Mouse (Mus musculus) adrenal gland, adult (tissue): ENCODE measurements around the gene Magi3.

Experiments used
- DNase-seq, 2 experiments: peaks; one replicate each; pipeline ENCODE4 v3.0.0; 2022 to 2023; ENCODE audit warnings: low spot score in 1 of 2; ENCODE audit not compliant: inconsistent age in 2 of 2

Gene Magi3

GRCm38 (mm10) chr3:104218926-104219325, 1.2 kb downstream of the Magi3 start:
- DNase-seq = peak; percentile 48 to 84

DNA sequence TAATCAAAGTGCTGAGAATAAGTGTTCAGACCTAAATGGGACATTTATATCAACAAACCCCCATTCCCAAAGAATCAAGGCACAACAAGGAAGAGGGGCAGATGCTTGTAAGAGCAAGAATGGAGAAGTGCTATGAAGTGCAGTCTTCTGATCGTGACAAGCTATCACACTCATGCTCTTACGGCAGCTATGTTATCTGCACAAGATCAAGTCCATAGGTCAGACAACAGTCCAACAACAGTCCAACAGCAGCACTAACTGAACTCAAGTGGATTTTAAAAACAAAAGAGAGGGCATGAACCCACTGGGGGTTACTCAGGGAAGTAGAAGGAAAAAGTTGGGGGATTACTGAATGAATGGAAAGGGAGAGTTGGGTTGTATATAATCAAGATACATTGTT, 30.4 kb downstream of the Magi3 start:
- DNase-seq = peak in 1 of 2 experiments; percentile 53

GRCm38 (mm10) chr3:104189234-104189633, 30.9 kb downstream of the Magi3 start:
- DNase-seq = no peak

DNA sequence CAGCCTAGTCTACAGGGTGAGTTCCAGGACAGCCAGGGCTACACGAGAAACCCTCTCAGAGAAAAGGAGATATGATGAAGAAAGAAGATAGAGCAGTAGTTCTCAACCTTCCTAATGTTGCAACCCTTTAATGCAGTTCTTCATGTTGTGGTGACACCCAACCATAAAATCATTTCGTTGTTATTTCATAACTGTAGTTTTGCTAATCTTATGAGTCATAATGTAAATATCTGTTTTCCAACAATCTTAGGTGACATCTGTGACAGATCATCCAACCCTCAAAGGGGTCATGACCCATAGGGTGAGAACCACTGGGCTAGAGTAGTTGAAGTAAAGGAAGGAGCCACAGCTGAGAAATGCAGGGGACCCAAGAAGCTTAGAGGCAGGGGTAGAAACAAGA, 35.9 kb downstream of the Magi3 start:
- no peak for DNase-seq

- no peak for DNase-seq
Observed at GRCm38 (mm10) chr3:104183656-104184055, 36.5 kb downstream of the Magi3 start.

DNA sequence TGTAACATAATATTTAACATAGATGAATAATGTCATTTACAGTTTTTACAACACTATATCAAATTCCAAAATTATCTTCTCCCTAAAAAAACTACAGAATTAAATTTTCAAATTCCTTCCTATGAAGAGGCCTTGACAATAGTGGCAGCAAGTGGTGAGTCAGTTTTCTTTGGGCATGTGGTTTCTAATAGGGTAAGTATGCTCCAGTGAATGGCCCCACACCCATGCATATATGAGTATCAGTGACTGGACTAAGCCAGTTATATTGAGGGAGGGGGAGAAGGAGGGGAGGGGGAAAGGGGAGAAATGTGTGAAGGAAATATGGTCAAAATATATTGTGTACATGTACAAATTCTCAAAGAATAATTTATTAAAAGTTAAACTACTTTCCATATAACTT, 37.5 kb downstream of the Magi3 start:
- no peak for DNase-seq

DNA sequence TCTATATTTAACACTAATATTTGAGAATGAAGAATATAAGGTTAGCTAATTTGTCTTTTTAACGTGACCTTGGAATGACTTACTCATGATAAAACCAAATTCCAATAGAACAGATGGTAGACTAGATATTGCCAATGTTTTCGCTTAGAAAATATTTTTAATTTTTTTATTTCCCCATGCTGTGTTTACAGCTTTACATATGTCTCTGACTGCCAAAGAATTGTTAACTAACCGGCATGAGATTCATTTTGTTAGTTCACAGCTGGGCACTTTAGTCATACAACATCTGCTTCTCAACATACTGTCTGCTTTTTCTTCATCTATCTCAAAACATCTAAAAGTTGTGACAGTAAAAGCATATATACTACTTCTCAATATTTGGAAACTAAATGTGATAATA, 58.8 kb downstream of the Magi3 start:
- DNase-seq = no peak

- no peak for DNase-seq
Observed at GRCm38 (mm10) chr3:104160603-104161002, 59.6 kb downstream of the Magi3 start.

DNA sequence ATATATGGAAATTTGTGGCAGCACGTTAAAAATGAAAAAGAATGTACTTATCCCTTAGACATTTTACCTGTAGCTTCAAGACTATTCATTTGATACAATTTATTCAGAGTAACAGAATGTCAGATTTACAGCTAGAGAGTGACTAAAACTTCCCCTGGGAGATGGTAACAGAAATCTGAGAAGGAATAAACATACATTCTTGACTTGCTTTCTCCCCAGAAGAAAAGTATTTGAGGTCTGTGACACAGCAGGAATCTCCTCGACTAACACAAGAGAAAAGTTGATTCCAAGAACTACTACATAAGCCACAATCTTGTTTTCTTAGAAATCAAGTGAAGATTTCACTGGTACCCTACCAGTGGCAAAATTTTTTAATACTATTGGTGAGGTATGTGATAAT, 70.0 kb downstream of the Magi3 start:
- no peak for DNase-seq

GRCm38 (mm10) chr3:104142376-104142775, 77.8 kb downstream of the Magi3 start:
- DNase-seq = peak in 1 of 2 experiments; percentile 45

- DNase-seq = no peak
Observed at GRCm38 (mm10) chr3:104138953-104139450, 81.2 kb downstream of the Magi3 start.

- no peak for DNase-seq
Observed at GRCm38 (mm10) chr3:104125628-104126027, 94.5 kb downstream of the Magi3 start.

DNA sequence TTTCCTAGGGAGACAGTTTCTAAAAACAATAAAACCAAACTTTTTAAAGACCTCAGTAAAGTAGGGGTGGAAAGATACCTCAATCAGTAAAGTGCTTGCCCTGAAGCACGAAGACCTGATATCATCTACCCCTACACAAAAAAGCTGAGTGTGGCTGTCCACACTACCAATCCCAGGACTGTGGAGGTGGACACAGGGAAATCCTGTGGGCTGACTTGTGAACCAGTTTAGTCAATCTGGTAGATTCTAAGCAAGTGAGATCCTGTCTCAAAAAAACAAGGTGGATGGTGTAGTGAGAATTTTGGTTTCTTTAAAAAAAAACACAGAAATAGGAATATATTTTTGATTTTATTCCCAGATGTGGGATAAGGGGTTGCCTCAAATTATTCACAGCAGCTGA, 96.3 kb downstream of the Magi3 start:
- no peak for DNase-seq

- peak; percentile 19 to 88 for DNase-seq
Observed at GRCm38 (mm10) chr3:104109478-104109877, 110.7 kb downstream of the Magi3 start.

DNA sequence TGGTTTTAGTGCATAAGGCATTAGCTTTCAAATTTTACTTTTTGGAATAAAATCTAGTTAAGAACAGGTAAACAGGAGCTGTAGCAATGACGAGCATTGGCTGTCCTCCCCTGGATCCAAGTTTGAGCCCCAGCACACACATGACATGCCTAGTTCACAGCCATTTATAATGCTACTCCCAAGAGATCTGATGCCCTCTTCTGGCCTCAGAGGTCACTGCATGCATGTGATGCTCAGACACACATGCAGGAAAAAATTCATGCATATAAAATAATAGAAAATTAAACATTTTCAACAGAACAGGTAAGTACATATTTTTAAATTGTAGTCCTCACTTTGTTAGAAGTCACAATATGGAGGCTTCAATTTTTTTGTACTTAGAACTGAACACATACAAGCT, 115.2 kb downstream of the Magi3 start:
- DNase-seq = peak; percentile 35 to 80

DNA sequence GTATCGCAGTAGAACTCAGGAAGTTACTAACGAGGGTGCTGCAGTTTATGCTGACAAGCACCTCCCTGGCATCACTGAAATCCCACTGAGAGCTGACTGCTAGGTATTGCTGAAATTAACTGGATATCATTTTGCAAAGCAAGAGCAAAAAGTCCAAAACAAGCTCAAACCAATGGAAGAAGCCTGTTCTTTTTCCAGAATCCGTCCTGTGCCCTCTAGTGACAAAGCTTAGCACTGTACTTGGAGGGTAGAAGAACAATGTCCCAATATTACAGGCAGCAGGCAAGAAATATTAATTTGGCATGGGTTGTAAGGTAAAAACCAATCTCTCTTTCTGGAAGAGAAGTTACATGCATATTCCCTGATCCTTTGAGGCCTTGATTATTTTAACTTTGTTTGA, 118.5 kb downstream of the Magi3 start:
- DNase-seq = peak in 1 of 2 experiments; percentile 59

DNA sequence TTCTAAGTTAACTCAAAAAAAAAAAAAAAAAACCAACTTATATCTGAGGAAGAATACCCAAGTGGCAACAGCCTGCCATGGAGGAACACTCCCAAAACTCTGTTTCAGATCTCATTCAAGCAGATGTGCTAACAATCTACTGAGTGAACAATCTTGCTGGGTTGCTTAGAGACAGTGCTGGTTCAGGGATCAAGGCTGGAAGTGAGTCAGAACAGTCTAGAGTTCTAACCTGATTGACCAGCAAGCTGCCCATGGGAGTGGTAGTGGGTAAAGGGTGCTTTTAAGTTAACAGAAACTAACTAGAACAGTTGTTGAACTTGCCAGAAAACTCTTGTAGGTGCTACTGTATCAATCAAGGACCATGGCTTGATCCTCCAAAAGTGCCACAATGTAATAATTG, 118.9 kb downstream of the Magi3 start:
- DNase-seq = peak in 1 of 2 experiments; percentile 70

GRCm38 (mm10) chr3:104095936-104096335, 124.2 kb downstream of the Magi3 start:
- DNase-seq = no peak

DNA sequence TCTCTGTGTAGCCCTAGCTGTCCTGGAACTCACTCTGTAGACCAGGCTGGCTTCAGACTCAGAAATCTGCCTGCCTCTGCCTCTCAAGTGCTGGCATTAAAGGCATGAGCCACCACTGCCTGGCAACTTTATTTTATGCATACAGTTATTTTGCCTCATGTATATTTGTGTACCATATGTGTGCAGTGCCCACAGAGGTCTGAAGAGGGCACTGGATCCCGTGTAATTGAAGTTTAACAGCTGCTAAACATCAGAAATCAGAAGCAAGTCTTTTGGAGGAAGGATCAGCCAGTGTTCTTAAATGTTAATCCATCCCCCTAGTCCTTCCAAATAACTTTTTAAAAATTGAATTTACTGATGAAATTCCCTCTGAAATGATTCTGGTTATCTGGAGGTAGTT, 125.5 kb downstream of the Magi3 start:
- peak in 1 of 2 experiments; percentile 27 for DNase-seq

DNA sequence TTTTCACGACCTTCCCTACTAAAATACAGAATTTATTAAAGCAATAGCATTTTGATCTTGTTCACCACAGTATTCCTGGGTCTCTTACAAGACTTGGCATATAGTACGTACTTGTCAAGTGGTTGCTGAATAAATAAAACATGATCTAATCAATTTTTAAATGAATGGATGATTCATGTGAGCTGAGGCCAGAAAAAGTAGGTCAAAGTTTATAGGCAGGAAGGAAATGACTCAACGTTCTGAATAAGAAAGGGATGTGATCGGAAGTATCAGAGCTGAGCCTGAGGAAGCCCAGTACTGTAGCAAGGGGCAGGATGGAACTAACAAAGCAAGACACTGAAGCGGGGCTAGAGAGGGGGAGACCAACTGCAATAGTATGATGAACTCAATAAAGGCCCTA, 127.4 kb downstream of the Magi3 start:
- peak in 1 of 2 experiments; percentile 69 for DNase-seq

DNA sequence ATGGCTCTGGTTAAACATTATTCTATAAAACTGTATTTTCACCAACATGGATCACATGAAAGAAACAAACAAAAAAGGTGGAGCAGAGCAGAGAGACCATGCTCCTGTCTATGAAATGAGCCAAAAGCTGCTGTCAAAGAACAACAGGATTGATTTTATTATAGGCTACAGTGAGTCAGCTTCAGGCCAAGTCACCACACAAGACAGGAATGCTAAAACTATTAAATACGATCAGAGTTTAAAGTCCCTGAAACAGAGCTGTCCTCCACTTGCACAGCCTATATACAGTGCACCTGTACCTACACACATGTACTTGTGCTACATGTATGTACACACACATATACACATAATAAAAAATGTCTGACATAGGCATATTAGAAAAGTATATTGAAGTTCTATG, 138.1 kb downstream of the Magi3 start:
- peak in 1 of 2 experiments; percentile 58 for DNase-seq

GRCm38 (mm10) chr3:104078725-104079124, 141.4 kb downstream of the Magi3 start:
- peak in 1 of 2 experiments; percentile 32 for DNase-seq

DNA sequence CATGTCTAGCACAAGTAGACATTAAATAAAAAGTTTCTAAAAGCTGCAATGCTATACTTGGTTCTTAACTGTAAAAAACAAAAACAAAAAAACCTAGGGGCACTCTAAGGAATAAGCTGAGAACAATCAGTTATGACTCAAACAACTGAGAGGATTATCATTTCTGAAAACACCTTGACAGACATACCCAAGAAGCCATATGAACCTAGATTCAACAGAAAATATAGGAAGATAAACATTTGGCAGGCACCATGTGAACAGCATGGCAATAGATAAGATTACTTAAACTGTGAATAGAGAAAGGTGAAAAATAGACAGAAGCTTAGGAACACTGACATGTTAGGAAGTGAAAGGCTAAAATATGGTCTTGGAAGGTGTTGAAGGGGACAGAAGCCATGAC, 150.8 kb downstream of the Magi3 start:
- no peak for DNase-seq
